Mouse (Mus musculus) C2C12 (cell line): ENCODE measurements around the gene Camkmt.

Experiments used
- CTCF ChIP-seq: IDR thresholded peaks from one replicate; pipeline ENCODE4 v1.5.1; 2011; ENCODE audit not compliant: control insufficient read depth, insufficient read depth, insufficient read length
- MAX ChIP-seq: IDR thresholded peaks from one replicate; pipeline ENCODE4 v1.6.1; 2011; ENCODE audit warnings: mild to moderate bottlenecking, control low read depth
- MYOD1 ChIP-seq: IDR thresholded peaks from one replicate; pipeline ENCODE4 v1.6.1; 2011; ENCODE audit warnings: low read depth; ENCODE audit not compliant: control insufficient read depth, insufficient read length
- MYOG ChIP-seq: IDR thresholded peaks from one replicate; pipeline ENCODE4 v1.6.1; 2011; ENCODE audit not compliant: control insufficient read depth, insufficient read length; ENCODE audit errors: extremely low read depth
- USF1 ChIP-seq: IDR thresholded peaks from one replicate; pipeline ENCODE4 v1.6.1; 2011; ENCODE audit warnings: low read depth, mild to moderate bottlenecking, control low read depth, moderate library complexity

DNA sequence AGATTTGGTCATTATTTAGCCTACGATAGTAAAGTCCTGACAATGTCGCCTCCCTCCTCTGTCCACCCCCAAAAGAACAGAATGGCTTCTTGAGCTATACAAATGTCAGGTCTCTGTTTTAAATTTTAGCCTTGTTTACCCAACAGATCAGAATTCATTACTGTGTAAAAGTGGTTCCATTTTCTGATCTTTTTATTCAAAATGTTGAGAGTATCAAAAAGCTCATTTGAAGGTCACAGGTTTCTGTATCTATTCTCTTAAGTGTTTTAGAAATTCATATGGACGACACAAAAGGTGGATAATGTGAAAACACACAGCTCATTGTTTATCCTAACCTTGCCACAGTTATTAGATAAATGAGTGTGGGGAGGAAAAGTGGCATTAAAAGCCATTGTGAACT lies 397.2 kb downstream of the Camkmt start:
- TF ChIP-seq CTCF (no peak), USF1 (no peak), MYOG (no peak), MYOD1 (no peak), MAX (no peak)
